Mouse (Mus musculus) spleen, embryonic (tissue): ENCODE results near the gene Arhgef39.

Experiments
- CTCF ChIA-PET: fragments of 350-600 bp; sonication (Branson Sonifier 250); formaldehyde crosslinking; loops from one replicate; lab custom pipeline; 2022; lab: Charles Lee

Gene Arhgef39

GRCm38 (mm10) chr4:43499407-43500333 is at the start of gene Arhgef39:
TSS of gene Arhgef39 (minus strand) at chr4:43499695.
- CTCF ChIA-PET: interaction anchor here (0.6 kb wide), 1 partner anchor 790 kb away, joined by 3 read pairs; no protein-coding TSS in a partner anchor

GRCm38 (mm10) chr4:43549055-43549454 is 49.6 kb upstream of the Arhgef39 start:
- CTCF ChIA-PET: no interaction called here

DNA sequence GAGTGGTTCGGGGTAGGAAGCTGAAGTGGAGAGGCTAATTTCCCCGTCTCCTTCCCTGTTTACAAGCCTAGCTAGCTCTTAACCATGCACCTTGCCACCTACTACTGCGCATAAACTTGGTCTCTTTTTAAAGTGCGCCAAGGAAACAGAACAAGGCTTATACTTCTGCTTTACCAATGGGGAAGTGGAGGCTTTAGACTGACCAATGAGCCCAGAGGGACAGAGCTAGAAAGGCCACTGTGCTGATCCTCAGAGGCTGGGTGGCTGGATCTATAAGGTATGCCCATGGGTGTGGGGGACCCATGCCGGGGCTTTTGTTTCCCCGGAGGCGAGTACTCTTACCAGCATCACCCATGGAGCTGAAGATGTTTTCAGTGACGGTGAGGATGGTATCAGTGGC is 47.7 kb upstream of the Arhgef39 start:
- CTCF ChIA-PET: interaction anchor here (0.6 kb wide), 1 partner anchor 14 kb away, joined by 4 read pairs; no protein-coding TSS in a partner anchor

- CTCF ChIA-PET: interaction anchor here (0.6 kb wide), 1 partner anchor 15 kb away, joined by 4 read pairs; no protein-coding TSS in a partner anchor
These were observed 47.0 kb upstream of the Arhgef39 start for GRCm38 (mm10) chr4:43546375-43547047.

DNA sequence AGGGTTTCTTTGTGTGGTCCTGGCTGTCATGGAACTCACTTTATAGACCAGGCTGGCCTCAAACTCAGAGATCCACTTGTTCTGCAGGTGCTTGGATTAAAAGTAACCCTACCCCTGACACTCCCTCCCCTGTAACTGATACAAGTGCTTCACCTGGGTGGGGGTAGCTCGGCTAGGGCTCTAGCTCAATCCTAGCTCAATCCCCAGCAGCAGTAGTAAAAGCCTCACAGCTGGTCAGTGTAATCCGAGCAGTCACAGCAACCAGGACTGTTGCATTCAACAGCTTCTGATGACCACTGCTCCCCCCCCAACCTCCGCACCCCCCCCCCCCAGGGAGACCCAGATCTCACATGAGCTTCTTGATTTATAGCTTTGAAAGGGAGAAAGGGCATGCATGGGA is 42.5 kb upstream of the Arhgef39 start:
- CTCF ChIA-PET: no interaction called here

- CTCF ChIA-PET: interaction anchor here (0.6 kb wide), 1 partner anchor 16 kb away, joined by 3 read pairs; no protein-coding TSS in a partner anchor
These were observed 36.5 kb upstream of the Arhgef39 start for GRCm38 (mm10) chr4:43536031-43536430.

DNA sequence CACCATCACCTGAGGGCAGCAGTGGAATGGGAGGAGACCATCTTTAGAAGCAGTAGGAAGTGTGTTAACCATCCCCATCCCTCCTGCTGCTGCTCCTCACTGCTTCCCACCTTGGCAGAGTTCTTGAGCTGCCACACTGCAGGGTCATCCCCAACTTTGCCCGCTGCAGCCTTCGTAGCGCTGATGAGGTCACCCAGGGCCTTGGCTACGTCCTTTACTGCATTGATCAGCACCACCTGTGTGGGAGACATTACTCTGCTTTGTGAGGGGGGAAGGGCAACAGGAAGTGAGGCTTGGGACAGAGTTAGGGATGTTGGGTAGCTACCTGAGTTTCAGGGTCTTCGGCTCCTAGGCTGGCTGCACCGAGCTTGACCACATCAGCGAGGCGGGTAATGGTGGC is 36.1 kb upstream of the Arhgef39 start:
- CTCF ChIA-PET: no interaction called here

DNA sequence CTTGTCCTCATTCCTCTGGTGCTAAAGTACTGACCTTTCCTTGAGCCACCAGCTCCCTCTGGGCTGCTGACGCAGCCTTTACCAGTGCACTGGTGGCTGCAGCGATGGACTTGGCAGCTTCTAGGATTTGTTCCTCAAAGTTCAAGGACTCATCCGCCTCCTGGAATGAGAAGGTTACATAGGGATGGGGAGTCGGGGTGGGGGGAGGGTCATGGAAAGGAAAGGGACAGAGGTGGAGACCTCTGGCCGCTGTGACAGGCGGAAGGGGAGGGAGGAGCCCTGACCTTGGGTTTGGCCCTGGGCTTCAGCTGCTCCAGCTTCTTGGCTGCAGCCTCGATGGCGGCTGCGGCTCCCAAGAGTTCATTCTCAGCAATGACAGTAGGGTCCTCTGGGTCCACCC is 33.8 kb upstream of the Arhgef39 start:
- CTCF ChIA-PET: no interaction called here

- CTCF ChIA-PET: interaction anchor here (1.2 to 1.4 kb wide), 2 partner anchors 98 to 99 kb away, joined by 3 read pairs; no protein-coding TSS in a partner anchor
These were observed 31.1 kb upstream of the Arhgef39 start for GRCm38 (mm10) chr4:43530581-43530980.

DNA sequence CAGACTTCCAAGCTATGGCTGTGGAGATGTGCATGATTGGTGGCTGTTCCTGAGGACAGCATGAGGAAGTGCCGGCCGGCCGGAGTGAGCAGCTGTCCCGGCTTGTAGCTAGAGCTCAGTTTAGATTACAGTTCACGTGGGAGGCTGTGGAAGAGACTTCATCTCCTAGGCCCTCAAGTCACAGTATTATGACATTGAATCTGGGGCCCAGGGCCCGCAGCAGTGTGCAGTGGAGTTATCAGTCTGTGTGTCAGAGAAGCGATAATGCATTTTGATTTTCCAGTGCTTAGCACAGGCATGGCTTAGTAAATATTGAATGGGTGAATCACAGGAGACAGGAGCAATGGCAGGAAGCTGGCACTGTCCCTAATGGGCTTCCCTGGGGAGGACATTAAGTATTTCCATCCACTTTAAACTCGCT is 30.6 kb upstream of the Arhgef39 start:
- CTCF ChIA-PET: interaction anchor here (0.6 to 1.4 kb wide), 3 partner anchors 97 to 141 kb away, joined by 3 read pairs; no protein-coding TSS in a partner anchor

- CTCF ChIA-PET: interaction anchor here (0.5 kb wide), 1 partner anchor 37 kb away, joined by 5 read pairs; no protein-coding TSS in a partner anchor
These were observed 29.0 kb upstream of the Arhgef39 start for GRCm38 (mm10) chr4:43528487-43528886.

DNA sequence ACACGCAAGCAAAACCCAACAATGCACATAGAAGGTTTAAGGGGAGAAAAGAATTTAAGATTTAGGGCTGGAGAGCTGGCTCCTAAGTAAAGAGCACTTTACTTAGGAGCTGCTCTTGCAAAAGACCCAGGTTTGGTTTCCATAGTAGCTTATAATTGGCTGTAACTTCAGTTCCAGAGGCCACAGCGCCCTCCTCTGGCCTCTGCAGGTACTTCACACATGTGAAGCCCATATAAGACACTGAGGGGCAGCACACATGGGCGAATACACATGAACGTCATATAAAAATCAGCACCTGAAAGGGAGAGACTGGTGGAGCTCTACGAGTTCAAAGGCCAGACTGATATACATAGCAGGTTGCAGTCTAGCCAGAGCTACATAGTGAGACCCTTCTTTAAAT is 28.4 kb upstream of the Arhgef39 start:
- CTCF ChIA-PET: no interaction called here

GRCm38 (mm10) chr4:43519956-43520355 is 20.5 kb upstream of the Arhgef39 start:
- CTCF ChIA-PET: interaction anchor here (0.6 to 1.4 kb wide), 2 partner anchors 16 to 22 kb away, joined by 3 to 4 read pairs; no protein-coding TSS in a partner anchor

- CTCF ChIA-PET: interaction anchor here (0.6 to 1.4 kb wide), 2 partner anchors 17 to 21 kb away, joined by 3 to 4 read pairs; no protein-coding TSS in a partner anchor
These were observed 20.1 kb upstream of the Arhgef39 start for GRCm38 (mm10) chr4:43519551-43519950.

GRCm38 (mm10) chr4:43515764-43516708 is 16.5 kb upstream of the Arhgef39 start:
- CTCF ChIA-PET: no interaction called here

GRCm38 (mm10) chr4:43513791-43514190 is 14.3 kb upstream of the Arhgef39 start:
- CTCF ChIA-PET: no interaction called here

GRCm38 (mm10) chr4:43513300-43513699 is 13.8 kb upstream of the Arhgef39 start:
- CTCF ChIA-PET: no interaction called here

GRCm38 (mm10) chr4:43512653-43513052 is 13.2 kb upstream of the Arhgef39 start:
- CTCF ChIA-PET: no interaction called here

DNA sequence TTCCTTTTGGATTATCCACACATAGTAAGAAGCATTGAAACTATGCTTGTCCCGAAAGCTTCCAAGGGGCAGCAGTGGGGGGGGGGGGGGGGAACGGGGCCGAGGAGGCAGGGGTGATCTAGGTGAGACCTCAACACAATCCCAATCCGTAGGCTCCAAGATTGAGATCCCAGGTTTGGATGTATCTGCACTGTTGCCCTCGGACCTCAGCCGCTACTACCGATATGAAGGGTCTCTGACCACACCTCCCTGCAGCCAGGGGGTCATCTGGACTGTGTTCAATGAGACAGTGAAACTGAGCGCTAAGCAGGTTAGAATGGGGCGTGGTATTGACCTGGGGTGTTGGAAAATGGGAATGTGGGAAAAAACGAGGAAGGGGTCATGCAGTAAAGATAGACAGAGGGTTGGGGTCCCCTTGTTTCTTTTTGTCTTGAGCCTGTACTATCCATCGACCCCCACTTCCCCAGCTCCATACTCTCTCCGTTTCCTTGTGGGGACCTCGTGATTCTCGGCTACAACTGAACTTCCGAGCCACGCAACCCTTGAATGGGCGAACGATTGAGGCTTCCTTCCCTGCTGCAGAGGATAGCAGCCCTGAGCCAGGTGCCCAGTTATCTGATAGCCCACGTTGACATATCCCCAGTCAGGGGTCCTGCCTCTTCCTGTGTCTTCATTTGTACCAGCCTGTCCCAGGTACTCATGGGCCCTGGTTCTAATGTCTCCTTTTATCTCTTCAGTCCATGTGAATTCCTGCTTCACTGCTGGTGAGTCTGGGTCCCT is 12.4 kb upstream of the Arhgef39 start:
- CTCF ChIA-PET: interaction anchor here (0.6 kb wide), 2 partner anchors 47 to 125 kb away, joined by 3 to 6 read pairs; no protein-coding TSS in a partner anchor

DNA sequence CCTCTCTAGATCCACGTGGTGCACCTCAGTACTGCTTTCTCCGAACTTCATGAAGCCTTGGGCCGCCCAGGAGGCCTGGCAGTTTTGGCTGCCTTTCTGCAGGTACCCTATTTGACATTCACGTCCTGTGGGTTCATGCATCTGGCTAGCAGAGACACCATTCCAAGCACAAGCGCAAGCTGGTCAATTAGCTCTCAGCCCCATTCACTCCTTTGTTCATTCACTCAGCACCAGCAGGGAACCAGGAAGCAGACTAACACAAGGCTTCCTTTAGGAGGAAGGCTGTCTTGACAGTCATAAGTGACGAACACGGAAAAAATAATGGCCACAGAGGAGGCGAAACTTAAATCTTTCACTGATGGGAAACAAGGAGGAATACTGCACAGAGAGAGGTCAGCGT is 9.6 kb upstream of the Arhgef39 start:
- CTCF ChIA-PET: no interaction called here
